Mouse (Mus musculus) kidney, postnatal 10 days (tissue): Measurements from ENCODE around the gene Ahctf1.
"Not testable (repeated sequence)": the region's sequence is repeated elsewhere in the genome, so short reads cannot be mapped to it uniquely, and the experiment has no call there.

Source experiments
- DNase-seq: peaks from one replicate; pipeline ENCODE4 v3.0.0; 2021; ENCODE audit warnings: mixed read lengths

The Ahctf1 gene

GRCm38 (mm10) chr1:179804140-179804881 lies 831 bp upstream of the Ahctf1 start:
- DNase-seq: peak; percentile 30

GRCm38 (mm10) chr1:179802610-179803512 lies 619 bp downstream of the Ahctf1 start, which contains the start of gene Gm10518:
TSS of gene Gm10518 (plus strand) at chr1:179803376.
- peak; percentile 77 for DNase-seq

- no peak for DNase-seq
Measured at GRCm38 (mm10) chr1:179798794-179799193, 4.7 kb downstream of the Ahctf1 start.

- no peak for DNase-seq
Measured at GRCm38 (mm10) chr1:179787281-179787680, 16.2 kb downstream of the Ahctf1 start.

GRCm38 (mm10) chr1:179785502-179785901 lies 18.0 kb downstream of the Ahctf1 start:
- DNase-seq: no peak

GRCm38 (mm10) chr1:179784098-179784497 lies 19.4 kb downstream of the Ahctf1 start:
- no peak for DNase-seq

GRCm38 (mm10) chr1:179776831-179777230 lies 26.6 kb downstream of the Ahctf1 start:
- DNase-seq: no peak

- no peak for DNase-seq
Measured at GRCm38 (mm10) chr1:179760553-179760952, 42.9 kb downstream of the Ahctf1 start.

GRCm38 (mm10) chr1:179760086-179760485 lies 43.4 kb downstream of the Ahctf1 start:
- DNase-seq: no peak

- no peak for DNase-seq
Measured at GRCm38 (mm10) chr1:179756477-179756876, 47.0 kb downstream of the Ahctf1 start.

GRCm38 (mm10) chr1:179753006-179753405 lies 50.5 kb downstream of the Ahctf1 start:
- no peak for DNase-seq

- DNase-seq: no peak
Measured at GRCm38 (mm10) chr1:179752276-179752675, 51.2 kb downstream of the Ahctf1 start.

- no peak for DNase-seq
Measured at GRCm38 (mm10) chr1:179745171-179745570, 58.3 kb downstream of the Ahctf1 start, which contains the start of gene Kif28. TSS of gene Kif28 (minus strand) at chr1:179745271.

GRCm38 (mm10) chr1:179743593-179744193 lies 59.8 kb downstream of the Ahctf1 start:
- DNase-seq: no peak

- DNase-seq: no peak
Measured at GRCm38 (mm10) chr1:179736483-179736882, 67.0 kb downstream of the Ahctf1 start.

GRCm38 (mm10) chr1:179734500-179735474 lies 68.7 kb downstream of the Ahctf1 start:
- DNase-seq: peak; percentile 74

- no peak for DNase-seq
Measured at GRCm38 (mm10) chr1:179731391-179731790, 72.1 kb downstream of the Ahctf1 start.

GRCm38 (mm10) chr1:179728661-179729060 lies 74.8 kb downstream of the Ahctf1 start:
- DNase-seq: no peak

GRCm38 (mm10) chr1:179722811-179723469 lies 80.5 kb downstream of the Ahctf1 start:
- DNase-seq: no peak

- no peak for DNase-seq
Measured at GRCm38 (mm10) chr1:179715786-179716185, 87.7 kb downstream of the Ahctf1 start.

- DNase-seq: not testable (repeated sequence)
Measured at GRCm38 (mm10) chr1:179715289-179715688, 88.2 kb downstream of the Ahctf1 start.
